Mouse (Mus musculus) MEL (cell line): ENCODE data around the gene Slc6a21. TPM values are rescaled to one million over a fixed set of nuclear protein-coding genes. Genes with fewer than 3 reads are reported as not detected.

ENCODE experiments used
- DNase-seq: peaks from one replicate; pipeline ENCODE4 v3.0.0; 2011; ENCODE audit warnings: low read depth, low spot score
- H3K27ac ChIP-seq: 2 replicates; pipeline ENCODE4 v1.5.1; 2012; ENCODE audit warnings: low read depth, mild to moderate bottlenecking, control low read depth, low read length, moderate library complexity; ENCODE audit not compliant: control insufficient read depth
- H3K27me3 ChIP-seq, 2 experiments: fragments of 150-350 bp in 1 of 2; sonication (generic) in 1 of 2; 2 replicates each; pipeline ENCODE4 v1.6.1; 2012; ENCODE audit warnings: low read length in 2 of 2, mild to moderate bottlenecking in 2 of 2, improper control_type of control experiment in 1 of 2, moderate library complexity in 1 of 2; ENCODE audit not compliant: insufficient read depth in 2 of 2, control insufficient read depth in 1 of 2
- H3K36me3 ChIP-seq, 2 experiments: 2 replicates each; pipeline ENCODE4 v1.6.1; 2012 to 2014; ENCODE audit warnings: low read length in 2 of 2, improper control_type of control experiment in 1 of 2, inconsistent platforms in 1 of 2, mild to moderate bottlenecking in 1 of 2; ENCODE audit not compliant: insufficient read depth in 2 of 2, control insufficient read depth in 1 of 2
- H3K4me1 ChIP-seq, 2 experiments: fragments of 150-350 bp in 1 of 2; sonication (generic) in 1 of 2; 2 replicates each; pipeline ENCODE4 v1.6.1; 2012; ENCODE audit warnings: low read length in 2 of 2, improper control_type of control experiment in 1 of 2, mild to moderate bottlenecking in 1 of 2; ENCODE audit not compliant: insufficient read depth in 2 of 2, control insufficient read depth in 1 of 2
- H3K4me3 ChIP-seq, 2 experiments: fragments of 150-350 bp in 1 of 2; sonication (generic) in 1 of 2; 2 replicates each; pipeline ENCODE4 v1.5.1; 2012; ENCODE audit warnings: low read depth in 2 of 2, low read length in 2 of 2, mild to moderate bottlenecking in 2 of 2, moderate library complexity in 2 of 2, control low read depth in 1 of 2, improper control_type of control experiment in 1 of 2; ENCODE audit not compliant: control insufficient read depth in 1 of 2, insufficient read depth in 1 of 2
- H3K79me2 ChIP-seq: 2 replicates; pipeline ENCODE4 v1.6.1; 2012; ENCODE audit warnings: mild to moderate bottlenecking, low read length, moderate library complexity; ENCODE audit not compliant: control insufficient read depth, poor library complexity, insufficient read depth
- H3K9ac ChIP-seq: 2 replicates; pipeline ENCODE4 v1.6.1; 2012; ENCODE audit warnings: low read depth, mild to moderate bottlenecking, control low read depth, low read length, moderate library complexity; ENCODE audit not compliant: control insufficient read depth, poor library complexity, severe bottlenecking
- H3K9me3 ChIP-seq: fragments of 150-350 bp; sonication (generic); replicated peaks from 2 replicates; pipeline ENCODE4 v1.6.1; 2012; ENCODE audit warnings: mild to moderate bottlenecking, low read length, improper control_type of control experiment, moderate library complexity; ENCODE audit not compliant: insufficient read depth
- BHLHE40 ChIP-seq: IDR thresholded peaks from 2 replicates; pipeline ENCODE4 v1.6.1; 2012; ENCODE audit warnings: low read depth, mild to moderate bottlenecking, inconsistent platforms, low read length, improper control_type of control experiment, borderline replicate concordance
- E2F4 ChIP-seq: IDR thresholded peaks from 2 replicates; pipeline ENCODE4 v1.6.1; 2011; ENCODE audit warnings: low read depth, low read length, improper control_type of control experiment, borderline replicate concordance
- ELF1 ChIP-seq: IDR thresholded peaks from 2 replicates; pipeline ENCODE4 v1.6.1; 2014; ENCODE audit warnings: low read depth, mild to moderate bottlenecking, inconsistent platforms, low read length, improper control_type of control experiment, moderate library complexity
- EP300 ChIP-seq, 2 experiments: IDR thresholded peaks; 2 replicates each; pipeline ENCODE4 v1.6.1; 2011; ENCODE audit warnings: improper control_type of control experiment in 2 of 2, low read length in 2 of 2, low read depth in 1 of 2, mild to moderate bottlenecking in 1 of 2
- ETS1 ChIP-seq: IDR thresholded peaks from 2 replicates; pipeline ENCODE4 v1.6.1; 2012; ENCODE audit warnings: low read depth, mild to moderate bottlenecking, inconsistent platforms, low read length, improper control_type of control experiment, moderate library complexity
- GATA1 ChIP-seq: IDR thresholded peaks from 2 replicates; pipeline ENCODE4 v1.6.1; 2011; ENCODE audit warnings: low read depth, low read length, improper control_type of control experiment
- HCFC1 ChIP-seq: IDR thresholded peaks from 2 replicates; pipeline ENCODE4 v1.6.1; 2012; ENCODE audit warnings: low read depth, mild to moderate bottlenecking, inconsistent platforms, low read length, improper control_type of control experiment, moderate library complexity
- JUND ChIP-seq: IDR thresholded peaks from 2 replicates; pipeline ENCODE4 v1.6.1; 2011; ENCODE audit warnings: low read depth, mild to moderate bottlenecking, improper control_type of control experiment, low read length
- KAT2A ChIP-seq: conservative IDR thresholded peaks from 2 replicates; pipeline ENCODE4 v1.6.1; 2012; ENCODE audit warnings: low read depth, low read length, improper control_type of control experiment, inconsistent platforms
- MAFK ChIP-seq: IDR thresholded peaks from 2 replicates; pipeline ENCODE4 v1.6.1; 2011; ENCODE audit warnings: low read depth, mild to moderate bottlenecking, low read length, improper control_type of control experiment, borderline replicate concordance
- MAX ChIP-seq: IDR thresholded peaks from 2 replicates; pipeline ENCODE4 v1.6.1; 2011; ENCODE audit warnings: low read length, improper control_type of control experiment
- MEF2A ChIP-seq: IDR thresholded peaks from 2 replicates; pipeline ENCODE4 v1.6.1; 2014; ENCODE audit warnings: low read depth, mild to moderate bottlenecking, inconsistent platforms, low read length, improper control_type of control experiment; ENCODE audit not compliant: poor library complexity, insufficient replicate concordance, severe bottlenecking; ENCODE audit errors: extremely low read depth
- MXI1 ChIP-seq: IDR thresholded peaks from 2 replicates; pipeline ENCODE4 v1.6.1; 2011; ENCODE audit warnings: mild to moderate bottlenecking, low read depth, low read length, improper control_type of control experiment
- NELFE ChIP-seq: IDR thresholded peaks from 2 replicates; pipeline ENCODE4 v1.6.1; 2011; ENCODE audit warnings: low read depth, low read length, improper control_type of control experiment
- POLR2AphosphoS2 ChIP-seq: IDR thresholded peaks from 2 replicates; pipeline ENCODE4 v1.6.1; 2011; ENCODE audit warnings: low read length, improper control_type of control experiment
- POLR2AphosphoS5 ChIP-seq: IDR thresholded peaks from 2 replicates; pipeline ENCODE4 v1.6.1; 2012; ENCODE audit warnings: low read depth, borderline replicate concordance, mild to moderate bottlenecking, inconsistent platforms, low read length, moderate library complexity, mixed read lengths
- RAD21 ChIP-seq: IDR thresholded peaks from 2 replicates; pipeline ENCODE4 v1.6.1; 2011; ENCODE audit warnings: mild to moderate bottlenecking, low read depth, low read length, improper control_type of control experiment
- RCOR1 ChIP-seq: IDR thresholded peaks from 2 replicates; pipeline ENCODE4 v1.6.1; 2012; ENCODE audit warnings: low read depth, mild to moderate bottlenecking, inconsistent platforms, low read length, improper control_type of control experiment
- SIN3A ChIP-seq: IDR thresholded peaks from 2 replicates; pipeline ENCODE4 v1.6.1; 2012; ENCODE audit warnings: low read length, improper control_type of control experiment, inconsistent platforms
- TAL1 ChIP-seq: IDR thresholded peaks from 2 replicates; pipeline ENCODE4 v1.6.1; 2012; ENCODE audit warnings: mild to moderate bottlenecking, inconsistent platforms, low read length, moderate library complexity, mixed read lengths
- TBP ChIP-seq: IDR thresholded peaks from 2 replicates; pipeline ENCODE4 v1.8.0; 2011; ENCODE audit warnings: low read depth, low read length, improper control_type of control experiment
- UBTF ChIP-seq: IDR thresholded peaks from 2 replicates; pipeline ENCODE4 v1.6.1; 2012; ENCODE audit warnings: low read depth, mild to moderate bottlenecking, inconsistent platforms, low read length, improper control_type of control experiment, moderate library complexity, borderline replicate concordance; ENCODE audit not compliant: insufficient read depth
- USF1 ChIP-seq: IDR thresholded peaks from 2 replicates; pipeline ENCODE4 v1.6.1; 2014; ENCODE audit warnings: low read depth, mild to moderate bottlenecking, inconsistent platforms, low read length, improper control_type of control experiment, moderate library complexity
- USF2 ChIP-seq, 2 experiments: IDR thresholded peaks; 2 replicates each; pipeline ENCODE4 v1.6.1; 2011 to 2012; ENCODE audit warnings: improper control_type of control experiment in 2 of 2, low read length in 2 of 2, borderline replicate concordance in 1 of 2, inconsistent platforms in 1 of 2, low read depth in 1 of 2, mild to moderate bottlenecking in 1 of 2; ENCODE audit not compliant: insufficient read depth in 1 of 2
- polyA plus RNA-seq, 2 experiments: library from polyadenylated mRNA; stranded (reverse) in 1 of 2; unstranded in 1 of 2; fragments of >175 nt in 1 of 2; fragments of >200 nt in 1 of 2; gene quantifications; 2 replicates each; pipeline versions ENCODE4 v1.2.1 to v1.2.4; 2012; ENCODE audit warnings: low replicate concordance in 2 of 2, low read depth in 1 of 2; ENCODE audit not compliant: insufficient read length in 2 of 2, insufficient read depth in 1 of 2, missing spikeins in 1 of 2
- total RNA-seq: library from RNA; depleted of rRNA; stranded (reverse); fragments of 300-350 nt; gene quantifications from 2 replicates; pipeline ENCODE4 v1.2.3, GENCODE M21; 2012

Gene Slc6a21
- total and polyA plus RNA-seq, 3 experiments = not detected

DNA sequence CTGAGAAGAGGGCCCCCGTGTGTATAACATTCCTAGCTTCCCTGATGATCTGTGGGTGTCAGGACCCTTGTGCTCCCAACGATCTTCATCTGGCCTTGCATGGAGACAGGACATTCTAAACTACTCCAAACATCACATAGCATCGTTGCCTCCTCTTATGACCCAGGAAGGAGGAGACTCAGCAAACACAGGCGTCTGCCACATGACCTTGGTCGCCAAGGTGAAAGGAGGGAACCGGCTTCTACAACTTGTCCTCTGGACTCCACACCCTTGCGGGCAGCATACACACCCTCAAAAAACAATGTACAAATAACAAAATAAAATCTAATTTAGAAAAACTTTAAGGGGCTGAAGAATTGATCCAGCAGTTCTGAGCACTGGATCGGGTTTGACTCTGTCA, 34.7 kb downstream of the Slc6a21 start:
- no peaks in the 10 kb centered on the region for H3K79me2 ChIP-seq
- 0 out of 4 replicates have a peak, but pooled peaks cover 0 to 4% of the 10 kb centered on the region in 2 experiments for H3K4me1 ChIP-seq
- no peak overlapping the region for H3K4me3 ChIP-seq
- DNase-seq = no peak
- H3K9me3 ChIP-seq = no peaks in the 10 kb centered on the region
- no peak for TF ChIP-seq TAL1
- TF ChIP-seq USF1 = no peak
- TF ChIP-seq ELF1 = no peak
- no peak for TF ChIP-seq SIN3A
- no peak for TF ChIP-seq ETS1
- no peak for TF ChIP-seq POLR2AphosphoS5
- TF ChIP-seq MXI1 = no peak
- no peak for TF ChIP-seq MEF2A
- TF ChIP-seq MAX = no peak
- H3K36me3 ChIP-seq = no peaks in the 10 kb centered on the region
- no peak overlapping the region for H3K9ac ChIP-seq
- H3K27ac ChIP-seq = no peak overlapping the region
- no peaks in the 10 kb centered on the region for H3K27me3 ChIP-seq

DNA sequence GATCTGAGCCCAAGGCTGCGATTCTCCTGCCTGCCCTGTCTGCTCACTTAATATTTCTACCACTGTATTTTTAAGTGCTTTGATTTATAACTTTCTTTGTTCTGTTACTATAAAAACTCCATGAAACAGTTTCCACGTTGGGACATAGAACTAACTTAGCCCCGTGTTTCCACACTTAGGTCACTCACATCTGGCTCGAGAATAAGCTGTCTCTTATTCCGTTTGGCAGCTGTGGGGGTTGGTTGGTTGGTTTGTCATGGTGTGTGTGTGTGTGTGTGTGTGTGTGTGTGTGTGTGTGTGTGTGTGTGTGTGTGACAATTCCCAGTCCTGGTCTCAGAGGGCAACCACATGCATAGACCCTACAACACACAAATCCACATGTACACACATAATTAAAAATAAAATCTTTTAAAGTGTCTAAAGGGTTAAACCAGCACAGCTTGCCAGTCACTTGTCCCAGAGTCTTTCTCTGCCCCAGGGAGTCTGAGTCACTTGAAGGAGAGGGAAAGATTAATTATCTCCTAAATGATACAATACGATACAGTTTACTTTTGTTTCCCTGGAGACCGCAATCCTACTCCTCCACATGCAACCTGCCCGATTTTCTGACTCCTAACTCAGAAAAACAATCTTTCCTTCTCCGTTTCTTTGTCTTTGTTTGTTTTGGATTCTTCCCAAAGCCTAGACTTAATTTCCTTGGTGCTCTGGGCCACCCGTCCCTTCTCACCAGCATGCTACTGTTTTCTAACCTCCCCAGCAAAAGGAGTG, 35.6 kb downstream of the Slc6a21 start:
- no peak overlapping the region for H3K9ac ChIP-seq
- no peaks in the 10 kb centered on the region for H3K79me2 ChIP-seq
- no peaks in the 10 kb centered on the region for H3K9me3 ChIP-seq
- DNase-seq = no peak
- H3K27ac ChIP-seq = no peak overlapping the region
- no peak for TF ChIP-seq TBP
- no peak for TF ChIP-seq MAX
- TF ChIP-seq SIN3A = no peak
- no peak for TF ChIP-seq BHLHE40
- TF ChIP-seq, all 39 proteins: peak for 0
- no peaks in the 10 kb centered on the region for H3K36me3 ChIP-seq
- H3K4me1 ChIP-seq = 0 out of 4 replicates have a peak, but pooled peaks cover 0 to 4% of the 10 kb centered on the region in 2 experiments
- H3K27me3 ChIP-seq = no peaks in the 10 kb centered on the region
- no peak overlapping the region for H3K4me3 ChIP-seq

DNA sequence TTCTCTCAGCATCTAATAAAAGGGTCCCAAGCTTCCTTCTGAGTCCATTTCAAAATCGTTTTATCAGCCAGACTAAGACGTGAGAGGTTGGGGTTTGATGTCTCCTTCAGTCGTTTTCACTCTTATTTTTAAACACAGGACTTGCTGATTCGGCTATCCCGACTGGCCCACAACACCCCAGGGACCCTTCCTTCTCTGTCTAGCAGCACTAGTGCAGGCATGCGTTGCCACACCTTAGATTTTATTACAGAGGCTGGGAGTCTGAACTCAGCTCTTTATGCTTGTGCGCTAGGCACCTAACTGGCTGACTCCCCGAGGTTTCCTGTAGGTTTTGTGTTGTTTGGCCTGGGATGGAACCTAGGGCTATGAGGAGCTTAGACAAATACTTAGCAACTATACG, 36.2 kb downstream of the Slc6a21 start:
- no peak for DNase-seq
- H3K36me3 ChIP-seq = no peaks in the 10 kb centered on the region

More for the DNA sequence above, 36.2 kb downstream of the Slc6a21 start:
- Histone ChIP-seq H3K4me1 (0 out of 4 replicates have a peak, but pooled peaks cover 0 to 4% of the 10 kb centered on the region in 2 experiments), H3K4me3 (no peak overlapping the region), H3K27ac (no peak overlapping the region), H3K9ac (no peak overlapping the region), H3K9me3 (no peaks in the 10 kb centered on the region), H3K27me3 (no peaks in the 10 kb centered on the region), H3K79me2 (no peaks in the 10 kb centered on the region)
- TF ChIP-seq E2F4 = no peak
- no peak for TF ChIP-seq SIN3A
- no peak for TF ChIP-seq TAL1
- no peak for TF ChIP-seq JUND
- no peak for TF ChIP-seq POLR2AphosphoS2
- TF ChIP-seq NELFE = no peak
- no peak for TF ChIP-seq MAX
- no peak for TF ChIP-seq RCOR1
- TF ChIP-seq MEF2A = no peak
- no peak for TF ChIP-seq USF2 (IDR thresholded peaks at IDR 0.05; ENCODE audit: borderline replicate concordance in 1 of 2, insufficient read depth in 1 of 2, low read depth in 1 of 2, low read length in 2 of 2)
- TF ChIP-seq BHLHE40 = no peak
- TF ChIP-seq GATA1 = no peak
- TF ChIP-seq HCFC1 = no peak
- TF ChIP-seq RAD21 = no peak
- TF ChIP-seq MAFK = no peak
- TF ChIP-seq KAT2A = no peak
- TF ChIP-seq EP300 (IDR thresholded peaks at IDR 0.05; ENCODE audit: low read depth in 1 of 2, low read length in 2 of 2) = no peak
- no peak for TF ChIP-seq UBTF
- no peak for TF ChIP-seq USF1
